Mouse (Mus musculus) megakaryocyte, embryonic 14.5 days (primary cell): ENCODE results near the gene Irs2.

Experiments used
- FLI1 ChIP-seq: IDR thresholded peaks from 2 replicates; pipeline ENCODE4 v1.6.1; 2012; ENCODE audit warnings: low read length, inconsistent platforms, mixed read lengths
- GATA1 ChIP-seq: IDR thresholded peaks from 3 replicates; pipeline ENCODE4 v1.6.1; 2012; ENCODE audit warnings: mixed read lengths, low read length, inconsistent platforms, borderline replicate concordance

GRCm38 (mm10) chr8:11015622-11016021 lies 7.4 kb upstream of the Irs2 start:
- TF ChIP-seq GATA1, result no peak
- no peak for TF ChIP-seq FLI1
